Mouse (Mus musculus) bone marrow macrophage, adult 2 months (primary cell): ENCODE measurements around the gene Ssh2. TPM values are rescaled to one million over a fixed set of nuclear protein-coding genes. Genes with fewer than 3 reads are reported as not detected.
A peak's percentile ranks its signal among the peaks of the same experiment; 100 is the strongest.

Source experiments
- H3K27ac ChIP-seq: 2 replicates; pipeline ENCODE4 v1.5.1; 2012; ENCODE audit warnings: low read depth, low read length; ENCODE audit not compliant: insufficient read depth
- H3K4me1 ChIP-seq: 2 replicates; pipeline ENCODE4 v1.6.1; 2012; ENCODE audit warnings: low read length; ENCODE audit not compliant: control insufficient read depth, insufficient read depth
- H3K4me3 ChIP-seq: 2 replicates; pipeline ENCODE4 v1.5.1; 2012; ENCODE audit warnings: mild to moderate bottlenecking, low read length, moderate library complexity; ENCODE audit not compliant: insufficient read depth
- CTCF ChIP-seq: IDR thresholded peaks from 2 replicates; pipeline ENCODE4 v1.5.1; 2012; ENCODE audit warnings: low read depth, mild to moderate bottlenecking, low read length, moderate library complexity
- POLR2A ChIP-seq: IDR thresholded peaks from 2 replicates; pipeline ENCODE4 v1.6.1; 2012; ENCODE audit warnings: mild to moderate bottlenecking, low read depth, low read length, borderline replicate concordance
- polyA plus RNA-seq: library from polyadenylated mRNA; stranded (reverse); fragments of >200 nt; gene quantifications from 2 replicates; pipeline ENCODE4 v1.2.4, GENCODE M21; 2012; ENCODE audit not compliant: missing spikeins, insufficient read depth, insufficient read length

Gene Ssh2
- polyA plus RNA-seq, 1 experiment, result 26.8 TPM

DNA sequence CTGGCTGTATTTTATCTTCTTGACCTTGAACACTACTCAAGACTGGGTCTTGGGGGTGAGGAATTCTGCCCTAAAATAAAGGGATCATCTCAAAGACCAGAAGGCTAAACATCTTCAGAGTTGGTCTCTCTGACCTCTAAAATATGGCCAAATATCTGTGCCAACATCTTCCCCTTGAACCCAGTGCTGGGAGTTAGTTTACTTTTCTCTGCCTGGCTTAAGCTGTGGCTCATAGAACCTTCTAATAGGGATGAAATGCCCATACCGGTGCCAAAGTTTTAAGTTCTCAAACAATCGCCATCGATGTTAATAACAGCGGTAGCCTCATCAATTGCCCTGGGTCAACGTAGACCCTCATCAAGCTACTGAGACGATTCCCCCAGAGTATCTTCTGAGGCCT, 245.8 kb downstream of the Ssh2 start:
- Histone ChIP-seq H3K4me1 (0 out of 2 replicates have a peak, but pooled peaks cover 4% of the 10 kb centered on the region), H3K4me3 (peak overlapping the region; percentile 65), H3K27ac (no peak overlapping the region)
- TF ChIP-seq POLR2A (no peak), CTCF (no peak)

DNA sequence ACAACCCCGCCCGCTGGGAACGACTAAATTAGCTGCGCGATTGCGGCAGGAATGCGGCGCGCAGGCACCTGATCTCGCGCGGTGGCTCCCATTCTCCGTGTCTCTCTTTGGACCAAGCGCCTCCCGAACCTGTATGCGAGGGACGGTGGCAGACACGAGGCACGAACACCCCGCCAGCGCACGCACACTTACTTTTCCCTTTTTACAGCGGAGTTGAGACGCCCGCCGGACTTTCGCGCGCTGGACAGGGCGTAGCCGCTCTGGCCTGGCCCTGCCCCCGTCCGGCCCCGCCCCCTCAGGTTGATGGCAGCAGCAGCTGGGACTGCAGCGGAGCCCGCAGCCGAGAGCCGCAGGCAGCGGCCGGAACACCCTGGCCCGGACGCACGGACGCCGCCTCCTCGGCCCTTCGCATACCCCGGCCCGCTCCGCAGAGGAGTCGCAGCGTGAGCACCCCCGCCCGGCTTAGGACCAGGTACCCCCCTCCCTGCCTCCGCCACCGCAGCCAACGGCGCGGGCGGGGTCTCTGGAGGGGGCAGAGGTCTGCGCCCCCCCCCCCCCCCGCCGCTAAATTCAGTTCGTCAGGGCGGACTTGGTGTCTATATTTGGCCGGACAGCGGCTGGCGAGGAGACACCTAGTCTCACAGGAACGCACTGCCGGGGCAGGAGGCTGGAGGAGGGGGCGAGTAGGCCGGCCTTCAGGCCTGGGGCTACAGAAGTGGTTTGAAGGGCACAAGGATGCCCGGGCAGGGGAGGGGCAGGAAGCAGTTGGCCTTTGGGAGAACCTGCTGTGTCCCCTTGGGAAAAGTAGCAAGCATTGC, 246.4 kb downstream of the Ssh2 start, which contains the start of gene Coro6:
Gene Coro6 (plus strand): TSS at position 129 of the 818 bp plus-strand sequence.
- no peak for TF ChIP-seq POLR2A
- TF ChIP-seq CTCF, result no peak
- H3K4me1 ChIP-seq, result 0 out of 2 replicates have a peak, but pooled peaks cover 4% of the 10 kb centered on the region
- no peak within 1 kb of the TSS for H3K27ac ChIP-seq
- peak within 1 kb of the TSS; percentile 65 for H3K4me3 ChIP-seq

DNA sequence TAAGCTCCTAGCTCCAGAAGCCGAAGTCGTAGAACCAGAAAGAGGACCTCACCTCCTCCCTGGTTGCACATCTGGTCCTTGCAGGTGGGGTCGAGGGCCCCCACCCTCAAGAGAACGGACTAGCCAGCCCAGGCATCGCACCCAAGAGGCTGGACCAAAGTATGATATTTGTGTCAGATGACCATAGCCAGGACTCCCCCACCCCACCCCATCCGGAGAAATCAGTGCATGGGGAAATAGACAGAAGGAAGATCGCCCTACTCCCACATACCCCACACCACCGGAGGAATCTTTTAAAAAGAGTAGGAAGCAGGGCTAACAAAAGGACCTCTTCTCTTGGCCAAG, 247.0 kb downstream of the Ssh2 start:
- Histone ChIP-seq H3K4me1 (0 out of 2 replicates have a peak, but pooled peaks cover 4% of the 10 kb centered on the region), H3K27ac (no peak overlapping the region), H3K4me3 (peak overlapping the region; percentile 65; the same call in 1 of the 2 replicates)
- no peak for TF ChIP-seq CTCF
- TF ChIP-seq POLR2A, result no peak

DNA sequence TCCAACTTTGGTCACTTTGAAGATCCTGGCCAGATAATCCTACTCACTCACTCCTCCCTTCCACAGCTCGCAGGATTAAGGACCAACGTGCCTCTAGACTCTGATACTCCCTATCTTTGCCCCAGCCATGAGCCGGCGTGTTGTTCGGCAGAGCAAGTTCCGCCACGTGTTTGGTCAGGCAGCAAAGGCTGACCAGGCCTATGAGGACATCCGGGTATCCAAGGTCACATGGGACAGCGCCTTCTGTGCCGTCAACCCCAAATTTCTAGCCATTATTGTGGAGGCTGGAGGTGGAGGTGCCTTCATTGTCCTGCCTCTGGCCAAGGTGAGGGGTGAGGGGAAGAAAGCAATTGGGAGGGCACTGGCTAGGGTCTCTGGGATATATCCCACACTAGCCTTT, 247.7 kb downstream of the Ssh2 start:
- H3K27ac ChIP-seq, result no peak overlapping the region
- no peak overlapping the region for H3K4me3 ChIP-seq
- TF ChIP-seq CTCF, result no peak
- no peak for TF ChIP-seq POLR2A
- 0 out of 2 replicates have a peak, but pooled peaks cover 4% of the 10 kb centered on the region for H3K4me1 ChIP-seq

DNA sequence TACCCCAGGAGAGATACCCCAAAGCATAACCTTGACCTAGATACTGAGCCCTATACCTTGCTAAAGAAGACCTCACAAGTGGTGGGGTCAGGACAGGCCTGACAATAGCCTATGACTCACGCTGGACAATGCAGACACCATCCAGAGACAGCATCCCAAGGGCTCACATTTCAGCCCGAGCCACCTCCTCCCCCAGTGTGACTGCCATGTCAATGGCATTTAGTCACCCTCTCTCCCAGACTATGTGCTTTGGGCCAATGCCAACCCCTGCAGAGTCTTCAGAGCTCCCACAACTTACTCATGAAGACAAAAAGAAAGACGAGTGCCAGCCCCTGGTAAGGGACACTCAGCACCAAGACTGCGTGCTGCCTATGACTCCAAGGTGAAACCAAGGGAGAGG, 248.6 kb downstream of the Ssh2 start:
- no peak overlapping the region for H3K27ac ChIP-seq
- no peak for TF ChIP-seq POLR2A
- no peak for TF ChIP-seq CTCF
- no peak overlapping the region for H3K4me3 ChIP-seq
- 0 out of 2 replicates have a peak, but pooled peaks cover 4% of the 10 kb centered on the region for H3K4me1 ChIP-seq

DNA sequence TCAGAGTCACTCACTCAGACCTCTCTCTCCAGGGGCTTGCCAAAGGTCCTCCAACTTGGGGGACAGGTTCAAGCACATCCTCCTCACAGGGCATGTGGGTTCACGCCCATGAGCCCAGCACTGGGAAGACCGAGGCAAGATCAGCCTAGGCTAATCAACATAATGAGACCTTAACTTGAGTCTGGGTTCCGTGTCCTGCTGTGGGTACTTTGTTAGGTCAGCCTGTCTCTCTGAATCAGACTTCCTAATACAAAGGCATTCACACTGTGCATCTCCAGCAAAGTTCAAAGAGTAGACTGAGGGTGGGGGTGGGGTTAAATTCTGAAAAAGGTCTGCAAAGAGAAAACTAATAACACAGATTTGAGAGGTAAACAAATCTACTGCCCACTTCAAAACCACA, 249.0 kb downstream of the Ssh2 start:
- Histone ChIP-seq H3K4me3 (no peak overlapping the region), H3K4me1 (0 out of 2 replicates have a peak, but pooled peaks cover 4% of the 10 kb centered on the region), H3K27ac (no peak overlapping the region)
- TF ChIP-seq POLR2A, result no peak
- no peak for TF ChIP-seq CTCF

DNA sequence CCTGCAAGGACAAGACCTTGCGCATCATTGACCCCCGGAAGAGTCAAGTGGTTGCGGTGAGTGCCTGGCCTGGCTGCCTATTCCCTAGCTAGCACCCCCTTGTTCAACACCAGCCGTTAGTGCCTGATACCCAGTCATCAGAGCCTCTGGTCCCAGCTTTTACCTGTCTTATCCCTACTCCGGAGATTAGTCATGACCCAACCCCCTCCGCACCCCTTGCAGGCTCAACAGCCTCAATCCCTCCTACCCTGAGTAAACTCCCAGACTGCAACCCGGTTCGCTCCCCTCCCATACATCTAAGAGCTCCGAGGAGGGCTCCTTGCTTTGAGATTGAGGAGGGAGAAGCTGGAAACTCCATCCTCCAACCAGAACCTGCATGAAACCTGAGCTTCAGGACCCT, 250.5 kb downstream of the Ssh2 start:
- no peak overlapping the region for H3K4me3 ChIP-seq
- no peak overlapping the region for H3K27ac ChIP-seq
- 0 out of 2 replicates have a peak, but pooled peaks cover 4% of the 10 kb centered on the region for H3K4me1 ChIP-seq
- TF ChIP-seq POLR2A (no peak), CTCF (no peak)

DNA sequence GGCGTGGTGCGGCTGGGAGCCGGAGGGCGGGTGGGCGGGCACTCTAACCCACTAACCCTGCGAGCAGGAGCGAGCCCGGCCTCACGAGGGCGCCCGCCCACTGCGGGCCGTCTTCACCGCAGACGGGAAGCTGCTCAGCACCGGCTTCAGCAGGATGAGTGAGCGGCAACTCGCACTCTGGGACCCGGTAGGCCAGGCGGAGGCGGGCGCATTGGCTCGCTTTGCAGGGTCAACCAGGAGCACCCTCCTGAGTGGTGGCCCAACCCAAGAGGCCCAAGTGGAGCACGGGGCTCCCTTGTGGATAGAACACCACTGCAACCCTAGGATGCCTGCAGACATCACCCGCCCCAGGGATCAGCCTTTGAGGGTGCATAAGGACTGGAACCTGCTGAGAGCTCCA, 251.1 kb downstream of the Ssh2 start:
- H3K4me3 ChIP-seq, result peak overlapping the region; percentile 34
- no peak overlapping the region for H3K27ac ChIP-seq
- TF ChIP-seq POLR2A, result no peak
- peak; percentile 31 for TF ChIP-seq CTCF
- 0 out of 2 replicates have a peak, but pooled peaks cover 4% of the 10 kb centered on the region for H3K4me1 ChIP-seq

DNA sequence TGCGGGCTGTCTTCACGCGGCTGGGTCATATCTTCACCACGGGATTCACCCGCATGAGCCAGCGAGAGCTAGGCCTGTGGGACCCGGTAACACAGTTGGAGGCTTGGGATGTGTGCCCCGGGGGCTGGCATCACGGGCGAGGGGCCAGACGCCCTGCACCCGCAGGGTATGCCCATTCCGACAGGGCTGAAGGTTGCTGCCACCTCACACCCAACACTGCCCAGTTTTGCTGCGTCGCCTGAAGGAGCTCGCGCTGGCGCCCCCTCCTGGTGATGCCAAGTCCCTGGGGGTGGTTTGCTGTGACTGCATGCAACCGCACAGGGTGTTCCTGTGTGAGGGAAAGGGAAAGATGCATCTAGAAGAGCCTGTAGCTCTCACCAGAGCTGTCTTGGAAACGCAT, 251.7 kb downstream of the Ssh2 start:
- 0 out of 2 replicates have a peak, but pooled peaks cover 4% of the 10 kb centered on the region for H3K4me1 ChIP-seq
- H3K27ac ChIP-seq, result no peak overlapping the region
- TF ChIP-seq POLR2A (no peak), CTCF (peak; percentile 72)
- peak overlapping the region; percentile 36 for H3K4me3 ChIP-seq

DNA sequence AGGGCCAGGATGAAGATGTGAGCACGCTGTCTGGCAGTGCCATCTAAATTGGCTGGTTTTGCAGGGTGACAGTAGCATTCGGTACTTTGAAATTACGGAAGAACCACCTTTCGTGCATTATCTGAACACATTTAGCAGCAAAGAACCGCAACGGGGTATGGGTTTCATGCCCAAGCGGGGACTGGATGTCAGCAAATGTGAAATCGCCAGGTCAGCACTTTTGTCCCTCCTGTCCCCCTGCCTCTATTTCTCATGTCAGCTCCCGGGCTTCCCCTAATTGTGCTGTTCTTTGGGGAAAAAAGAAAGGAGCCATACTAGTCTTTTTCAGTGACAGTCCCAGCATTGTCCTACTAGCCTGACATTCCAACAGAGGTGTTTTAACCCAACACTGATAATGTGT, 252.3 kb downstream of the Ssh2 start:
- Histone ChIP-seq H3K4me3 (no peak overlapping the region), H3K27ac (no peak overlapping the region), H3K4me1 (0 out of 2 replicates have a peak, but pooled peaks cover 2% of the 10 kb centered on the region)
- no peak for TF ChIP-seq CTCF
- no peak for TF ChIP-seq POLR2A
